Mouse (Mus musculus) lung, postnatal 14 days (tissue): ENCODE data around the gene Cyp2d22.
"Not testable (repeated sequence)": the region's sequence is repeated elsewhere in the genome, so short reads cannot be mapped to it uniquely, and the experiment has no call there.

Source experiments
- DNase-seq: peaks from one replicate; pipeline ENCODE4 v3.0.0; 2021

Cyp2d22 gene

GRCm38 (mm10) chr15:82379871-82380713 lies at the start of gene Cyp2d22:
Cyp2d22 (minus strand) TSS chr15:82380260.
- peak; percentile 64 for DNase-seq

- DNase-seq = no peak
These were observed 43.4 kb upstream of the Cyp2d22 start for GRCm38 (mm10) chr15:82423471-82423870.

- no peak for DNase-seq
These were observed 42.9 kb upstream of the Cyp2d22 start for GRCm38 (mm10) chr15:82422935-82423334.

- no peak for DNase-seq
These were observed 38.6 kb upstream of the Cyp2d22 start for GRCm38 (mm10) chr15:82418616-82419015.

GRCm38 (mm10) chr15:82416797-82417789 lies 37.0 kb upstream of the Cyp2d22 start:
- peak; percentile 88 for DNase-seq

GRCm38 (mm10) chr15:82407536-82407935 lies 27.5 kb upstream of the Cyp2d22 start:
- DNase-seq = no peak

GRCm38 (mm10) chr15:82406981-82407380 lies 26.9 kb upstream of the Cyp2d22 start, which contains the start of gene Cyp2d10:
Cyp2d10 (minus strand) TSS chr15:82407195.
- no peak for DNase-seq

- DNase-seq = no peak
These were observed 24.1 kb upstream of the Cyp2d22 start for GRCm38 (mm10) chr15:82404163-82404562.

GRCm38 (mm10) chr15:82403606-82404005 lies 23.5 kb upstream of the Cyp2d22 start:
- DNase-seq = no peak

GRCm38 (mm10) chr15:82402741-82403140 lies 22.7 kb upstream of the Cyp2d22 start:
- DNase-seq = no peak

GRCm38 (mm10) chr15:82402106-82402505 lies 22.0 kb upstream of the Cyp2d22 start:
- DNase-seq = no peak

GRCm38 (mm10) chr15:82401516-82401915 lies 21.5 kb upstream of the Cyp2d22 start:
- no peak for DNase-seq

GRCm38 (mm10) chr15:82395955-82396354 lies 15.9 kb upstream of the Cyp2d22 start:
- DNase-seq = not testable (repeated sequence)

GRCm38 (mm10) chr15:82393922-82394321 lies 13.9 kb upstream of the Cyp2d22 start, which contains the start of gene Cyp2d11:
Cyp2d11 (minus strand) TSS chr15:82394022.
- DNase-seq = not testable (repeated sequence)

GRCm38 (mm10) chr15:82389916-82390315 lies 9.9 kb upstream of the Cyp2d22 start:
- not testable (repeated sequence) for DNase-seq

- DNase-seq = no peak
These were observed 5.7 kb upstream of the Cyp2d22 start for GRCm38 (mm10) chr15:82385729-82386128.

GRCm38 (mm10) chr15:82382441-82382840 lies 2.4 kb upstream of the Cyp2d22 start:
- no peak for DNase-seq

- no peak for DNase-seq
These were observed 628 bp upstream of the Cyp2d22 start for GRCm38 (mm10) chr15:82380714-82381062.

GRCm38 (mm10) chr15:82379511-82379870 lies 569 bp downstream of the Cyp2d22 start:
- DNase-seq = no peak

GRCm38 (mm10) chr15:82378261-82379180 lies 1.5 kb downstream of the Cyp2d22 start:
- peak; percentile 24 for DNase-seq

GRCm38 (mm10) chr15:82377701-82378100 lies 2.4 kb downstream of the Cyp2d22 start:
- no peak for DNase-seq
